Mouse (Mus musculus): Measurements from ENCODE around the gene Ckm.

Gene Ckm

GRCm38 (mm10) chr7:19388699-19389413 is 15.7 kb upstream of the Ckm start:
- DNase-seq: no peak

GRCm38 (mm10) chr7:19394484-19394883 is 10.1 kb upstream of the Ckm start:
- no peak for DNase-seq

- peak; percentile 63 to 79 for DNase-seq
Measured at GRCm38 (mm10) chr7:19399496-19400280, 4.9 kb upstream of the Ckm start.

DNA sequence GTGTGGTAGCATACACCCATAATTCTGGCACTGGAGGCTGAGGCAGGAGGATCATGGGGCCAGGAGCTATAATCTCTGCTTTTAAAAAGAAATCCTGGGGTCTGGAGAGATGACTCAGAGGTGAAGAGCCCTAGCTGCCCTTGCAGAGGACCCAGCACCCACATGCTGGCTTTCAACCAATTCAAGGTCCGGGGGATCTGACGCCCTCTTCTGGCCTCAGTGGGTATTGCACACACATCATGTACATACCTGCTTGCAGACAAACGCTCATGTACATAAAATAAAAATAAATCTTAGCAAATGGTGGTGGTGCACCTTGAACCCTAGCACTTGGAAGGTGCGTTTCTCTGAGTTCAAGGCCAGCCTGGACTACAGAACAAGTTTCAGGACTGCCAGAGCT is 3.6 kb upstream of the Ckm start:
- DNase-seq: no peak

DNA sequence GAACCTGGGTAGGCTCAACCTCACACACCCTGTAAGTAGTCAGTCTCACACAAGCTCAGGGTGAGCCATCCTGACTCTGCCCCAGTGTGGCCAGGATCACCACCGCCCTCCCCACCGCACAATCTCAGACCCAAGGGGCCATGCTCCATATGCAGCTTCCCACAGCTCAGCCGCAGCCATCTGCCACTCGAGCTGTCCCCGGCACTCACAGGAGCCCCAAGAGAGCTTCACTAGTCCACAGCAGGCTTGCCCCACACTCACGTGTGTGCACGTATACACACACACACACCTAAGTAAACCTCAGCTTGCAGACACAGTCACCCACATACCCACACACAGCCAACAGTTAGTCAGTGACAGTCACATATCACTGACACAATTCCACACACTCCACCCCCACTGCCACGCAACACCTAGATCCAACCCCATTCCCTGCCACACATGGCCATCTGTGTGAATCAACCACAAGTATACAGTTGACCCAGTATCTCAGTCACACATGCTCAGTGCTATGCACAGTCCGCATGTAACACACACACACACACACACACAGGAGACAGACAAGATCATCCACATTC is 2.0 kb upstream of the Ckm start:
- no peak for DNase-seq

GRCm38 (mm10) chr7:19403731-19404296 is 762 bp upstream of the Ckm start, which contains the start of gene Klc3:
Gene Klc3, minus strand, starts transcription at chr7:19404104.
- peak; percentile 86 to 92 for DNase-seq

- peak; percentile 81 to 89 for DNase-seq
Measured at GRCm38 (mm10) chr7:19405417-19405816, 841 bp downstream of the Ckm start.

GRCm38 (mm10) chr7:19409753-19410152 is 5.2 kb downstream of the Ckm start:
- DNase-seq: no peak

DNA sequence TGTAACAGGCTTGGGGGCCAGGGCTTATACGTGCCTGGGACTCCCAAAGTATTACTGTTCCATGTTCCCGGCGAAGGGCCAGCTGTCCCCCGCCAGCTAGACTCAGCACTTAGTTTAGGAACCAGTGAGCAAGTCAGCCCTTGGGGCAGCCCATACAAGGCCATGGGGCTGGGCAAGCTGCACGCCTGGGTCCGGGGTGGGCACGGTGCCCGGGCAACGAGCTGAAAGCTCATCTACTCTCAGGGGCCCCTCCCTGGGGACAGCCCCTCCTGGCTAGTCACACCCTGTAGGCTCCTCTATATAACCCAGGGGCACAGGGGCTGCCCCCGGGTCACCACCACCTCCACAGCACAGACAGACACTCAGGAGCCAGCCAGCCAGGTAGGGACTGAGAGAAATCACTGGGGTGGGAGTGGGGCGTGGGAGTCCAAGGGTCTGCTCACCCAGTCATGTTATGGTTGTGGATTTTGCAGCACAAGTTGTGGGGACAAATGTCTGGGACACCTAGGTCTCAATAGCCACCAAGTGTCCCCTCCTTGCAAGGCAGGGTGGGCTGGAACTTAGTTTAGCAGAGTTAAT is 6.3 kb downstream of the Ckm start:
- no peak for DNase-seq

GRCm38 (mm10) chr7:19411783-19412182 is 7.2 kb downstream of the Ckm start:
- no peak for DNase-seq

- no peak for DNase-seq
Measured at GRCm38 (mm10) chr7:19413525-19413924, 8.9 kb downstream of the Ckm start.

DNA sequence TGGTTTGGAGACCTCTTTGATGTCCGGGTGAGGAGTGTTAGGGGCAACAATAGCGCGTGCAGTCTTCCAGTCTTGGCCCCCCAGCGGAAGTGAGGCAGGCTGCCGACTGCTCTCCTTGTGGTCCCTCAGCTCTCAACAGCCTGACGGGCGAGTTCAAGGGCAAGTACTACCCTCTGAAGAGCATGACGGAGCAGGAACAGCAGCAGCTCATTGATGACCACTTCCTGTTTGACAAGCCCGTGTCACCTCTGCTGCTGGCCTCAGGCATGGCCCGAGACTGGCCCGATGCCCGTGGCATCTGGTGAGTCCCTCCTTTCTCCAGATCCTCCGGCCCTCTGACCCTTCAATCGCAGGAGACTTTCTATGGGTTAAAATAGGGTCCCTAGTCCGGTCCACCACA is 12.0 kb downstream of the Ckm start:
- DNase-seq: no peak

GRCm38 (mm10) chr7:19420121-19420520 is 15.5 kb downstream of the Ckm start:
- DNase-seq: no peak

DNA sequence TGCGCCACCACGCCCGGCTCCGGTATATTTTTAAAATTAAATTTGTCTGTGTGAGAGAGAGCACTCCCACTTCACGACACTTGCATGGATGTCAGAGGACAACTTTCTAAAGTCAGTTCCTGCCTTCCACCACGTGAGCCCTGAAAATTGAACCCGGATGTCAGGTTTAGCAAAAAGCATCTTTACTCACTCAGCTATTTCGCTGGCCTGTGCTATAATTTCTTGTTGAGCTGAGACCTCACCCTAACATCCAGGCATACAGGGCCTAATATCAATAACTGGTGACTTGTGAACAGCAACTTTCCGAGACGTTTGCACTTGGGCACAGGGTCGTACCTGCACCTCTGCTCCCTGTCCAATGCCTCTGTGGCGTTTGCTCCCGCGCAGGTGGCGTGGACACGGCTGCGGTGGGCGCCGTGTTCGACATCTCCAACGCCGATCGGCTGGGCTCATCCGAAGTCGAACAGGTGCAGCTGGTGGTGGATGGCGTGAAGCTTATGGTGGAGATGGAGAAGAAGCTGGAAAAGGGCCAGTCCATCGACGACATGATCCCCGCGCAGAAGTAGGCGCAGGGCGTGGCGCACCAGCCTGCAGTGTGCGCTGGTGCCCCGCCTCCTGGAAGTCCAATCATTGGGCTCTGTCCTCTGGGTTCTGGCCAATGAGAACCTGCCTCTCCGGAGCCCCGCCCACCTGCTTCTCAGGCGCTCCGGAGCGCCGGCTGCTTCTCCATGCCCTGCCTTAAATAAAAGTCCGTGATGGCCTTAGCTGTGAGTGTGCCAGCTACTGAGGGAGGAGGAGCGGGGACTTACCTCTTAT is 16.5 kb downstream of the Ckm start:
- peak; percentile 95 to 96 for DNase-seq

DNA sequence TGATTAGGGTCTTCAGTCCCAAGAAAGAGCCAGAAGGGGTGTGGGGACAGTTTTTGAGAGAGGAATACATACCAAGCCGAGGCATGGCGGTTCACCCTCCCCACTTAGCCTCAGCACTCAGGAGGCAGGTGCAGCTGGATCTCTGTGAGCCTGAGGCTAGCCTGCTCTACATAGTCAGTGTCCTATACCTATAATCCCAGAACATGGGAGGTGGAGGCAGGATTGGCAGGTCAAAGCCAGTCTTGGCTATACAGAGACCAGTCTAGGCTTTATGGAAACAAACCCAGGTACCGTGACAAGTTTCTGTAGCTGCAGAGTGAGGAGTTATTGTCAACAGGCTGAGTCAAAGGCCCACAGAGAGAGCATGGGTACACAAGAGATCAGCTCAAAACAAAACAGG is 18.5 kb downstream of the Ckm start:
- DNase-seq: no peak

- no peak for DNase-seq
Measured at GRCm38 (mm10) chr7:19424051-19424450, 19.5 kb downstream of the Ckm start.

- no peak for DNase-seq
Measured at GRCm38 (mm10) chr7:19426349-19426748, 21.8 kb downstream of the Ckm start.

DNA sequence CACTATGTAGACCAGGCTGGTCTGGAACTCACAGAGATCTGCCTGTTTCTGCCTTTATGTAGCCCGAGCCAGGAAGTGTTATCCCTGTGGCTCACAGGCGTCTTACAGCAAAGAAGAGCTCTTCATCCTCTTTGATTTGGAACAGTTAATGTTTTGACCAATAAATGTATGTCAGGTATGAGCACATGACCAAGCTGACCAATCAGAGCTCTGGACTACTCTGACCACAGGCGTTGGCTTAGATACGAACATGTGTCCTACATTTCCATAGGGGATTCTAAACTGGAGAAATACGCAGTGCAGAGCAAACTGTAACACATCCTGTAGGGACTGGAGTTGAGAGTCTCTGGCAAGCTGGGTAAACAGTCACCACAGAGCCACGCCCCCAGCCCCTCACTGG is 22.3 kb downstream of the Ckm start:
- no peak for DNase-seq

GRCm38 (mm10) chr7:19427999-19428650 is 23.5 kb downstream of the Ckm start:
- DNase-seq: no peak

GRCm38 (mm10) chr7:19429726-19430125 is 25.1 kb downstream of the Ckm start:
- DNase-seq: peak in 1 of 2 experiments; percentile 12

GRCm38 (mm10) chr7:19430402-19430801 is 25.8 kb downstream of the Ckm start:
- DNase-seq: no peak

GRCm38 (mm10) chr7:19432475-19432874 is 27.9 kb downstream of the Ckm start:
- DNase-seq: no peak
